Mouse (Mus musculus) cerebellum, adult 9-10 months (tissue): ENCODE results near the gene Galm.
"Not testable (repeated sequence)": the region's sequence is repeated elsewhere in the genome, so short reads cannot be mapped to it uniquely, and the experiment has no call there.

Source experiments
- DNase-seq: peaks from one replicate; pipeline ENCODE4 v3.0.0; 2022

The Galm gene

GRCm38 (mm10) chr17:80221202-80221601 is 93.9 kb downstream of the Galm start:
- no peak for DNase-seq

GRCm38 (mm10) chr17:80221890-80222628 is 94.8 kb downstream of the Galm start:
- DNase-seq: no peak

DNA sequence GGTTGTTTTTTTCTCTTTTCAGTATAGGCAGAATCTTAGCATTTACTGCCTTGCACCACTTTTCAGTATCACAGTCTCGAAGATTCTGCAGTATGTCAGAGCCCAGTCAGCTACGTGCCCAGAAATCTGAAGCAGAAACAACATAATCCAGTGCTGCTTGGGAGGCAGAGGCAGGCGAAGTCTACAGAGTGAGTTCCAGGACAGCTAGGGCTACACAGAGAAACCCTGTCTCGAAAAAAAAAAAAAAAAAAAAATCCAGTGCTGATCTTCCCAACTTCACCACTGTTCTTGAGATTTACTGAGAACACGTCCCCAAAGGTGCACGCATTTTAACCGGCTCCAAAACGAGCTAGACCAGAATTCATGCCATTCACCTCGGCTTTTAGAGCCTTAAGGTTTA is 96.6 kb downstream of the Galm start:
- no peak for DNase-seq

DNA sequence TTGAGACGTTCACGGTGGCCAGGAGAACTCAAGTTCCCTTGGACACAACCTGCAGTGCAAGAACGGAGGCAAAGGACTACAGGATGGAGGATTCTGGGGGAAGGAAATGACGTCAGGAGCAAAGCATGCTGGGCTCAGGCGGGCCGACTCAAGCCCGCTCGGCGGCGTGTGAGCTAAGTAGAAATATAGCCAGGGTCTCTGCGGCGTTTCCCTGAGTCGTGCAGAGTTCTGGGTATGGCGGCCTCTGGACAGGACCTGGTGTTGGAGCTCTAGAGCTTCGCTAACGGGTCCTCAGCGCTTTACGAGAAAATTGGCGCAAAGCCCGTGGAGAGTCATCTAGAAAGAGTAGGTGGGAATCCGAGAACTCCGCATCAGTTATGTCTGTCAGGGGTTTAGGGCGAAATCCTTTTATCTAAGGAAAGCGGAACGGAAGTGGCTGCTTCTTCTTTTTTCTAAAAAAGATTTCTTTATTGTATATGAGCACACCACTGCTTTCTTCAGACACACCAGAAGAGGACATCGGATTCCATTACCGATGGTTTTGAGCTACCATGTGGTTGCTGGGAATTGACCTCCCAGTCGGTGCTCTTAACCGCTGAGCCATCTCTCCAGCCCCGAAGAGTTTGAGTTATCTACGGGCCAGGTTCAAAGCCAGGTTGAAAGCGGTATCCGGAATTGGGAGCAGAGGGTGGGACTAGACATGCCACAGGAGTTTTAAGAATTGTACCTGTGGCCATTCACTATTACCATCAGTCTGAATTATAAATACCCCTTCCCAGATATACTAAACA is 97.2 kb downstream of the Galm start, which contains the start of gene Gemin6:
Gene Gemin6 (plus strand): TSS at position 116 of the 791 bp plus-strand sequence.
- DNase-seq: peak; percentile 88

DNA sequence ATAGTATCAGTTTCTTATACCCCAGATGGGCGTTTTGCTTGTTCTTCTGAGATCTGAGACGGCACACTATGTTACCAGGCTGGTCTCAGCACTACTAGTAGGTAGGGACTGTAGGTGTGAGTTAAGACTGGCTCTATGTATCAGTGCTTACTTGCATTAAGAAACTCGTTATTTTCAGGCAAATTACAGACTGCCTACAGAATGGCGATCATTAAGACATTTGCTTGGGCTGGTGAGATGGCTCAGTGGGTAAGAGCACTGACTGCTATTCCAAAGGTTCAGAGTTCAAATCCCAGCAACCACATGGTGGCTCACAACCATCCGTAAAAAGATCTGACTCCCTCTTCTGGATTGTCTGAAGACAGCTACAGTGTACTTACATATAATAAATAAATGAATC is 97.9 kb downstream of the Galm start:
- DNase-seq: not testable (repeated sequence)

DNA sequence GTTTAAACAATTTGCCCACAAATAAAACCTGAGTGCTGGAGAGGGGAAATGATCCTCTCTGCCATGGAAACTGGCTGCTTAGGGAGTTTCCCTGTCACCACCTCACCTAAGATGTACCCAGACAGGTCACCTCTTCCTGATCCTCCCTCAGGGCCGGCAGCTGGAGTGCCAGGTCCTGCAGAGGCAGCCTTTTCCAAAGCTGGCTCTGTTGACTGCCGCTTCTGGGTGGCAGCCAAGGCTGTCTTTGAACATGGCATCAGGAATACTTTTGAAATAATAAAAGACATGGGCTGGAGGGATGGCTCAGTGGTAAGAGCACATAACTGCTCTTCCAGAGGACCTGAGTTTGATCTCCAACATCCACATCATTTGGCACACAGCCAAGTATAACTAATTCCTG is 102.1 kb downstream of the Galm start:
- DNase-seq: peak; percentile 25

- no peak for DNase-seq
Measured at GRCm38 (mm10) chr17:80233844-80234243, 106.6 kb downstream of the Galm start.

- DNase-seq: no peak
Measured at GRCm38 (mm10) chr17:80234376-80234775, 107.1 kb downstream of the Galm start.
